Mouse (Mus musculus) adipocyte (in vitro differentiated cells): Measurements from ENCODE around the gene Cacna2d2.
A peak's percentile ranks its signal among the peaks of the same experiment; 100 is the strongest.

Source experiments
- DNase-seq: peaks from one replicate; pipeline ENCODE4 v3.0.0-alpha.2; 2016; ENCODE audit warnings: low spot score

The Cacna2d2 gene

GRCm38 (mm10) chr9:107399491-107399971 lies at the start of gene Cacna2d2:
Gene Cacna2d2, plus strand, starts transcription at chr9:107399612.
- DNase-seq: no peak

GRCm38 (mm10) chr9:107354826-107355225 lies 44.6 kb upstream of the Cacna2d2 start:
- DNase-seq: no peak

- DNase-seq: peak; percentile 69
These were observed 43.3 kb upstream of the Cacna2d2 start for GRCm38 (mm10) chr9:107355870-107356765.

- DNase-seq: peak; percentile 80
These were observed 41.8 kb upstream of the Cacna2d2 start for GRCm38 (mm10) chr9:107357651-107358050.

- no peak for DNase-seq
These were observed 38.4 kb upstream of the Cacna2d2 start for GRCm38 (mm10) chr9:107360989-107361388.

GRCm38 (mm10) chr9:107366644-107367043 lies 32.8 kb upstream of the Cacna2d2 start:
- DNase-seq: peak; percentile 75

GRCm38 (mm10) chr9:107368302-107368701 lies 31.1 kb upstream of the Cacna2d2 start:
- no peak for DNase-seq

- no peak for DNase-seq
These were observed 29.9 kb upstream of the Cacna2d2 start for GRCm38 (mm10) chr9:107369270-107370105.

- no peak for DNase-seq
These were observed 29.3 kb upstream of the Cacna2d2 start for GRCm38 (mm10) chr9:107370106-107370463.

- DNase-seq: no peak
These were observed 27.0 kb upstream of the Cacna2d2 start for GRCm38 (mm10) chr9:107372441-107372840.

GRCm38 (mm10) chr9:107374623-107375022 lies 24.8 kb upstream of the Cacna2d2 start:
- no peak for DNase-seq

- no peak for DNase-seq
These were observed 24.0 kb upstream of the Cacna2d2 start for GRCm38 (mm10) chr9:107375451-107375850.

- DNase-seq: no peak
These were observed 21.4 kb upstream of the Cacna2d2 start for GRCm38 (mm10) chr9:107377961-107378512.

GRCm38 (mm10) chr9:107381723-107382122 lies 17.7 kb upstream of the Cacna2d2 start:
- DNase-seq: peak; percentile 25

- DNase-seq: no peak
These were observed 15.0 kb upstream of the Cacna2d2 start for GRCm38 (mm10) chr9:107384396-107384795.

- no peak for DNase-seq
These were observed 12.7 kb upstream of the Cacna2d2 start for GRCm38 (mm10) chr9:107386722-107387121.

GRCm38 (mm10) chr9:107387708-107388107 lies 11.7 kb upstream of the Cacna2d2 start:
- DNase-seq: no peak

GRCm38 (mm10) chr9:107388263-107388662 lies 11.1 kb upstream of the Cacna2d2 start:
- no peak for DNase-seq

- DNase-seq: no peak
These were observed 3.0 kb upstream of the Cacna2d2 start for GRCm38 (mm10) chr9:107396397-107396796.

- no peak for DNase-seq
These were observed 444 bp upstream of the Cacna2d2 start for GRCm38 (mm10) chr9:107398968-107399367.

- no peak for DNase-seq
These were observed 674 bp downstream of the Cacna2d2 start for GRCm38 (mm10) chr9:107400060-107400511.

GRCm38 (mm10) chr9:107400666-107401285 lies 1.4 kb downstream of the Cacna2d2 start:
- no peak for DNase-seq
